Mouse (Mus musculus): ENCODE results near the gene Crybb2. TPM values are rescaled to one million over a fixed set of nuclear protein-coding genes. Genes with fewer than 3 reads are reported as not detected.

The Crybb2 gene
- polyA plus RNA-seq, 1 experiment = not detected

GRCm38 (mm10) chr5:113107709-113108108 is 37.8 kb upstream of the Crybb2 start:
- Histone ChIP-seq H3K27me3 (ENCODE audit: control insufficient read depth, insufficient read depth, insufficient read length) (no peaks in the 10 kb centered on the region), H3K4me3 (no peak overlapping the region), H3K4me2 (ENCODE audit: low read depth) (peak overlapping the region; percentile 15), H3ac (ENCODE audit: control insufficient read depth, insufficient read length) (no peak overlapping the region), H3K79me2 (ENCODE audit: control insufficient read depth, insufficient read depth) (no peaks in the 10 kb centered on the region), H3K36me3 (ENCODE audit: control insufficient read depth, insufficient read depth) (no peaks in the 10 kb centered on the region)
- TF ChIP-seq TCF12 (IDR thresholded peaks at IDR 0.05; ENCODE audit: insufficient read depth, poor library complexity, severe bottlenecking) = no peak
- no peak for TF ChIP-seq MYOG (IDR thresholded peaks at IDR 0.05; ENCODE audit: control insufficient read depth in 1 of 3, insufficient read depth in 1 of 3, insufficient read length in 2 of 3, low read depth in 2 of 3)
- TF ChIP-seq CEBPB (IDR thresholded peaks at IDR 0.05; ENCODE audit: insufficient read depth, poor library complexity, severe bottlenecking) = no peak
- no peak for TF ChIP-seq POLR2AphosphoS2 (IDR thresholded peaks at IDR 0.05; ENCODE audit: insufficient read length, low read depth)
- no peak for TF ChIP-seq USF1 (IDR thresholded peaks at IDR 0.05; ENCODE audit: low read depth)
- no peak for TF ChIP-seq E2F4 (IDR thresholded peaks at IDR 0.05; ENCODE audit: insufficient read depth)
- no peak for TF ChIP-seq POLR2A (IDR thresholded peaks at IDR 0.05; ENCODE audit: insufficient read length, low read depth)
- no peak for TF ChIP-seq REST (IDR thresholded peaks at IDR 0.05; ENCODE audit: insufficient read depth, insufficient read length)

- Histone ChIP-seq H3K79me2 (ENCODE audit: control insufficient read depth, insufficient read depth) (no peaks in the 10 kb centered on the region), H3K4me3 (no peak overlapping the region), H3K27me3 (ENCODE audit: control insufficient read depth, insufficient read depth, insufficient read length) (no peaks in the 10 kb centered on the region), H3K4me2 (ENCODE audit: low read depth) (no peak overlapping the region), H3K36me3 (ENCODE audit: control insufficient read depth, insufficient read depth) (no peaks in the 10 kb centered on the region), H3ac (ENCODE audit: control insufficient read depth, insufficient read length) (no peak overlapping the region)
- TF ChIP-seq MYOG (IDR thresholded peaks at IDR 0.05; ENCODE audit: control insufficient read depth in 1 of 3, insufficient read depth in 1 of 3, insufficient read length in 2 of 3, low read depth in 2 of 3) (peak in 1 of 3 experiments; percentile 56), MYOD1 (IDR thresholded peaks at IDR 0.05; ENCODE audit: control insufficient read depth in 1 of 3, insufficient read length in 2 of 3, low read depth in 2 of 3) (peak in 1 of 3 experiments; percentile 49), SRF (IDR thresholded peaks at IDR 0.05; ENCODE audit: control insufficient read depth, insufficient read length, low read depth) (no peak), CEBPB (IDR thresholded peaks at IDR 0.05; ENCODE audit: insufficient read depth, poor library complexity, severe bottlenecking) (no peak)
Observed at GRCm38 (mm10) chr5:113106594-113106993, 36.7 kb upstream of the Crybb2 start.

- TF ChIP-seq TCF12 (IDR thresholded peaks at IDR 0.05; ENCODE audit: insufficient read depth, poor library complexity, severe bottlenecking) (no peak), POLR2A (IDR thresholded peaks at IDR 0.05; ENCODE audit: insufficient read length, low read depth) (no peak), MAX (IDR thresholded peaks at IDR 0.05; ENCODE audit: low read depth) (no peak), USF1 (IDR thresholded peaks at IDR 0.05; ENCODE audit: low read depth) (no peak), POLR2AphosphoS2 (IDR thresholded peaks at IDR 0.05; ENCODE audit: insufficient read length, low read depth) (no peak), REST (IDR thresholded peaks at IDR 0.05; ENCODE audit: insufficient read depth, insufficient read length) (no peak), SRF (IDR thresholded peaks at IDR 0.05; ENCODE audit: control insufficient read depth, insufficient read length, low read depth) (no peak)
- H3ac ChIP-seq (ENCODE audit: control insufficient read depth, insufficient read length) = no peak overlapping the region
- H3K4me2 ChIP-seq (ENCODE audit: low read depth) = no peak overlapping the region
- H3K36me3 ChIP-seq (ENCODE audit: control insufficient read depth, insufficient read depth) = no peaks in the 10 kb centered on the region
- no peak overlapping the region for H3K4me3 ChIP-seq
- no peaks in the 10 kb centered on the region for H3K79me2 ChIP-seq (ENCODE audit: control insufficient read depth, insufficient read depth)
- H3K27me3 ChIP-seq (ENCODE audit: control insufficient read depth, insufficient read depth, insufficient read length) = no peaks in the 10 kb centered on the region
Observed at GRCm38 (mm10) chr5:113105481-113105880, 35.6 kb upstream of the Crybb2 start.

GRCm38 (mm10) chr5:113105035-113105434 is 35.1 kb upstream of the Crybb2 start:
- TF ChIP-seq POLR2AphosphoS2 (IDR thresholded peaks at IDR 0.05; ENCODE audit: insufficient read length, low read depth) = no peak
- TF ChIP-seq SRF (IDR thresholded peaks at IDR 0.05; ENCODE audit: control insufficient read depth, insufficient read length, low read depth) = no peak
- no peak for TF ChIP-seq E2F4 (IDR thresholded peaks at IDR 0.05; ENCODE audit: insufficient read depth)
- no peak for TF ChIP-seq TCF12 (IDR thresholded peaks at IDR 0.05; ENCODE audit: insufficient read depth, poor library complexity, severe bottlenecking)
- TF ChIP-seq POLR2A (IDR thresholded peaks at IDR 0.05; ENCODE audit: insufficient read length, low read depth) = no peak
- TF ChIP-seq MYOD1 (IDR thresholded peaks at IDR 0.05; ENCODE audit: control insufficient read depth in 1 of 3, insufficient read length in 2 of 3, low read depth in 2 of 3) = no peak
- TF ChIP-seq MYOG (IDR thresholded peaks at IDR 0.05; ENCODE audit: control insufficient read depth in 1 of 3, insufficient read depth in 1 of 3, insufficient read length in 2 of 3, low read depth in 2 of 3) = no peak
- TF ChIP-seq CEBPB (IDR thresholded peaks at IDR 0.05; ENCODE audit: insufficient read depth, poor library complexity, severe bottlenecking) = no peak
- no peak for TF ChIP-seq MAX (IDR thresholded peaks at IDR 0.05; ENCODE audit: low read depth)
- TF ChIP-seq REST (IDR thresholded peaks at IDR 0.05; ENCODE audit: insufficient read depth, insufficient read length) = no peak
- TF ChIP-seq USF1 (IDR thresholded peaks at IDR 0.05; ENCODE audit: low read depth) = no peak
- no peak for TF ChIP-seq TCF3 (IDR thresholded peaks at IDR 0.05; ENCODE audit: insufficient read length, low read depth)
- no peak overlapping the region for H3K4me2 ChIP-seq (ENCODE audit: low read depth)

GRCm38 (mm10) chr5:113102455-113102854 is 32.5 kb upstream of the Crybb2 start:
- no peak overlapping the region for H3K4me3 ChIP-seq
- no peaks in the 10 kb centered on the region for H3K27me3 ChIP-seq (ENCODE audit: control insufficient read depth, insufficient read depth, insufficient read length)
- H3K36me3 ChIP-seq (ENCODE audit: control insufficient read depth, insufficient read depth) = no peaks in the 10 kb centered on the region
- H3K79me2 ChIP-seq (ENCODE audit: control insufficient read depth, insufficient read depth) = no peaks in the 10 kb centered on the region
- no peak overlapping the region for H3K4me2 ChIP-seq (ENCODE audit: low read depth)
- H3ac ChIP-seq (ENCODE audit: control insufficient read depth, insufficient read length) = no peak overlapping the region
- TF ChIP-seq MYOD1 (IDR thresholded peaks at IDR 0.05; ENCODE audit: control insufficient read depth in 1 of 3, insufficient read length in 2 of 3, low read depth in 2 of 3) (peak in 1 of 3 experiments; percentile 12), POLR2A (IDR thresholded peaks at IDR 0.05; ENCODE audit: insufficient read length, low read depth) (no peak)

More at GRCm38 (mm10) chr5:113105035-113105434, 35.1 kb upstream of the Crybb2 start:
- Histone ChIP-seq H3K4me3 (no peak overlapping the region), H3K27me3 (ENCODE audit: control insufficient read depth, insufficient read depth, insufficient read length) (no peaks in the 10 kb centered on the region), H3K79me2 (ENCODE audit: control insufficient read depth, insufficient read depth) (no peaks in the 10 kb centered on the region), H3K36me3 (ENCODE audit: control insufficient read depth, insufficient read depth) (no peaks in the 10 kb centered on the region), H3ac (ENCODE audit: control insufficient read depth, insufficient read length) (no peak overlapping the region)

Data from myocyte (in vitro differentiated cells).